Mouse (Mus musculus) ES-E14 (cell line): ENCODE data around the gene Senp5.

Experiments
- HCFC1 ChIP-seq: IDR thresholded peaks from 2 replicates; pipeline ENCODE4 v1.6.1; 2012; ENCODE audit warnings: low read length, inconsistent platforms, borderline replicate concordance; ENCODE audit not compliant: insufficient read depth
- MAFK ChIP-seq: IDR thresholded peaks from 2 replicates; pipeline ENCODE4 v1.6.1; 2014; ENCODE audit warnings: mild to moderate bottlenecking, low read depth, low read length, inconsistent platforms; ENCODE audit not compliant: insufficient read depth
- ZNF384 ChIP-seq: IDR thresholded peaks from 2 replicates; pipeline ENCODE4 v1.6.1; 2012; ENCODE audit warnings: low read depth, low read length, inconsistent platforms

DNA sequence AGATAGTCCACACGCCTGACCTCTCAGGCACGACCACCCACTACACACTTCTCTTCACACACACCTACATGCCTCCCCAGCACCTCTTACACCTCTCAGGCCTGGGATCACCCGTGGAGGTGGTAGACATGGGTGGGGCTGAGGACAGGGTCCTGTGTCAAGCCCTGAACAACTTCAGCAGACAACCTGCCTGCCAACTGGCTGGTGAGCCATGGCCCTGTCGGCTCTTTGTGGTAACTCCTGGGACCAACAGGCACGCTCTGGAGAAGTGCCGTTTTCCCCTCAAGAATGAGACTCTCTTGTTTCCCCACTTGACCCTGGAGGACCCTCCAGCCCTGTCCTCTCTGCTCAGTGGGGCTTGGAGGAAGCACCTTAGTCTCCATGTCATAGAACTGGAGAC lies 57.7 kb downstream of the Senp5 start:
- TF ChIP-seq HCFC1 (no peak), ZNF384 (no peak), MAFK (no peak)
